Mouse (Mus musculus) hindbrain, embryonic 14.5 days (tissue): ENCODE data around the gene Dnajb8. TPM values are rescaled to one million over a fixed set of nuclear protein-coding genes. Genes with fewer than 3 reads are reported as not detected.

Experiments used
- ATAC-seq: fragments of 200-750 bp; cut with Nextera tagmentation; 2 replicates; pipeline ENCODE4 v1.8.0; 2017; ENCODE audit warnings: moderate number of reproducible peaks, mild to moderate bottlenecking, moderate TSS enrichment, moderate library complexity; ENCODE audit not compliant: low FRiP score
- DNase-seq: peaks from one replicate; pipeline ENCODE4 v3.0.0-alpha.2; 2015; ENCODE audit warnings: low spot score
- H3K27ac ChIP-seq: fragments of 300-500 bp; sonication (generic); 2 replicates; pipeline ENCODE4 v1.5.1; 2014; ENCODE audit warnings: mild to moderate bottlenecking, moderate library complexity
- H3K27me3 ChIP-seq: fragments of 300-500 bp; sonication (generic); 2 replicates; pipeline ENCODE4 v1.6.1; 2014; ENCODE audit warnings: mild to moderate bottlenecking, low read length, mixed read lengths; ENCODE audit not compliant: control insufficient read depth, insufficient read depth
- H3K36me3 ChIP-seq: fragments of 300-500 bp; sonication (generic); replicated peaks from 2 replicates; pipeline ENCODE4 v1.6.1; 2014; ENCODE audit not compliant: control insufficient read depth, insufficient read depth
- H3K4me1 ChIP-seq: fragments of 300-500 bp; sonication (generic); replicated peaks from 2 replicates; pipeline ENCODE4 v1.6.1; 2014; ENCODE audit warnings: antibody characterized with exemption, low read length, mixed read lengths; ENCODE audit not compliant: control insufficient read depth, insufficient read depth
- H3K4me2 ChIP-seq: fragments of 300-500 bp; sonication (generic); replicated peaks from 2 replicates; pipeline ENCODE4 v1.6.1; 2014; ENCODE audit warnings: mild to moderate bottlenecking, moderate library complexity
- H3K4me3 ChIP-seq: fragments of 300-500 bp; sonication (generic); replicated peaks from 2 replicates; pipeline ENCODE4 v1.5.1; 2014; ENCODE audit warnings: mild to moderate bottlenecking, low read length
- H3K9ac ChIP-seq: fragments of 300-500 bp; sonication (generic); 2 replicates; pipeline ENCODE4 v1.6.1; 2014
- H3K9me3 ChIP-seq: fragments of 300-500 bp; sonication (generic); 2 replicates; pipeline ENCODE4 v1.6.1; 2016; ENCODE audit warnings: low read length; ENCODE audit not compliant: control insufficient read depth
- WGBS: fragments of 180-500 bp; shearing (Covaris S2); extraction: QIAGEN DNeasy Blood & Tissue Kit; methylation state at CpG from one replicate; pipeline ENCODE4 v1.1.7; 2014; 5-methylcytosine and 5-hydroxymethylcytosine counted together
- polyA plus RNA-seq: library from polyadenylated mRNA; unstranded; fragments of >200 nt; fragmentation: Nextera tagmentation; extraction: Ambion mirVana; gene quantifications from 2 replicates; pipeline ENCODE4 v1.2.1, GENCODE M21; 2014

Gene Dnajb8
- not detected in 2 replicates for polyA plus RNA-seq

DNA sequence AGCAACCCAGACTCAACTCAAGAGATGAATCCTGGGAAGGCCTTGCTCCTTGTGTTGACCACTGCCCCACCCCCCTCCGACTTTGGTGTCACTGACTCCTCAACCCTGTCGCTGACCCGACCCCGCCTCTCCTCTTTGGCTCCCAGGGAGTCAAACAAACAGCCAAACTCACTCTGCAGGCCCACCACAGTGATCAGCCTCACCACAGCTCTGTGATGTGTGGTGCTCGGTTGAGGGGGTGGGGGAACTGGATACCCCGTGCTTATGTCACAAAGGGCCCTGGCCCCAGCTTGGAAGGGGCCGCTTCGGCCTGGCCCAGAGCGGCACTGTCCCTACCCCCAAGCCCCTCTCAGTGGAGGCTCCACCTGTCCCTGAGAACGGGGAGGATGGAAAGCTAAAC lies at the start of gene Dnajb8:
TSS of gene Dnajb8 (plus strand) at position 301 of the 400 bp plus-strand sequence.
- H3K27ac ChIP-seq, result no peak within 1 kb of the TSS
- no peak within 1 kb of the TSS for H3K9ac ChIP-seq
- WGBS, result 41% methylated on average over 10 of the region's 10 CpGs
- no peaks in the 10 kb centered on the region for H3K36me3 ChIP-seq
- H3K4me1 ChIP-seq, result peaks cover 5% of the 10 kb centered on the region; the same call in 1 of the 2 replicates
- no peaks in the 10 kb centered on the region for H3K27me3 ChIP-seq
- no peak within 1 kb of the TSS for H3K4me2 ChIP-seq
- DNase-seq (no peak), ATAC-seq (no peak)
- no peak within 1 kb of the TSS for H3K4me3 ChIP-seq
- H3K9me3 ChIP-seq, result no peaks in the 10 kb centered on the region

GRCm38 (mm10) chr6:88174191-88174590 lies 47.9 kb upstream of the Dnajb8 start:
- H3K36me3 ChIP-seq, result no peaks in the 10 kb centered on the region
- WGBS, result 98% methylated on average over 3 of the region's 3 CpGs
- H3K9ac ChIP-seq, result no peak overlapping the region
- no peak overlapping the region for H3K4me3 ChIP-seq
- H3K4me2 ChIP-seq, result no peak overlapping the region
- H3K27me3 ChIP-seq, result no peaks in the 10 kb centered on the region
- DNase-seq, result no peak
- H3K9me3 ChIP-seq, result no peaks in the 10 kb centered on the region; the same call in 1 of the 2 replicates
- ATAC-seq, result no peak
- no peak overlapping the region for H3K27ac ChIP-seq
- no peaks in the 10 kb centered on the region for H3K4me1 ChIP-seq

- ATAC-seq (no peak), DNase-seq (no peak)
- no peak overlapping the region for H3K9ac ChIP-seq
- H3K9me3 ChIP-seq, result no peaks in the 10 kb centered on the region; the same call in 1 of the 2 replicates
- H3K4me1 ChIP-seq, result no peaks in the 10 kb centered on the region
- H3K4me3 ChIP-seq, result no peak overlapping the region
- H3K27me3 ChIP-seq, result no peaks in the 10 kb centered on the region
- no peak overlapping the region for H3K4me2 ChIP-seq
- no peaks in the 10 kb centered on the region for H3K36me3 ChIP-seq
- WGBS, result 92% methylated on average over 2 of the region's 2 CpGs
- H3K27ac ChIP-seq, result no peak overlapping the region
Observed at GRCm38 (mm10) chr6:88174676-88175075, 47.4 kb upstream of the Dnajb8 start.

DNA sequence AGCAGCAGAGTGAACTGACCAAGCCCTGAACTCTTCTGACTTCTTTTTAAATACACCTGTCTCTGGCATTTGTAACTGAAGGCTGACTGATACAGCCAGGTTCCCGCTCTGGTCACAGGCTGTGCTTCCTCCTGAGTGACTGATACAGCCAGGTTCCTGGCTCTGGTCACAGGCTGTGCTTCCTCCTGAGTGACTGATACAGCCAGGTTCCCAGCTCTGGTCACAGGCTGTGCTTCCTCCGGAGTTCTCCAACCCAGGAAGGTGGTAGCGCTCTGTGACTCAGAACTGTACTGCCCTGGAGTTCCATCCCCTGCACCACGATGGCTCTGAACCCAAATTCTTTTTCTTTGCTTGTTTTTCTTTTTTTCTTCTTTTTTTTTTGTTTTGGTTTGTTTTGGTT lies 37.4 kb upstream of the Dnajb8 start:
- H3K9me3 ChIP-seq, result no peaks in the 10 kb centered on the region
- 71% methylated on average over 4 of the region's 4 CpGs for WGBS
- no peak for ATAC-seq

GRCm38 (mm10) chr6:88188148-88188547 lies 33.9 kb upstream of the Dnajb8 start:
- Histone ChIP-seq H3K9ac (no peak overlapping the region), H3K4me1 (peaks cover 9% of the 10 kb centered on the region), H3K27ac (no peak overlapping the region), H3K4me3 (no peak overlapping the region), H3K9me3 (no peaks in the 10 kb centered on the region), H3K36me3 (no peaks in the 10 kb centered on the region), H3K4me2 (no peak overlapping the region), H3K27me3 (peaks cover 65% of the 10 kb centered on the region)
- no peak for ATAC-seq
- WGBS, result 79% methylated on average over 6 of the region's 6 CpGs
- DNase-seq, result no peak

More for the DNA sequence above, 37.4 kb upstream of the Dnajb8 start:
- 0 out of 2 replicates have a peak, but pooled peaks cover 4% of the 10 kb centered on the region for H3K4me1 ChIP-seq
- no peaks in the 10 kb centered on the region for H3K36me3 ChIP-seq
- H3K27me3 ChIP-seq, result peaks cover 30% of the 10 kb centered on the region
- no peak overlapping the region for H3K27ac ChIP-seq
- H3K4me3 ChIP-seq, result no peak overlapping the region
- no peak overlapping the region for H3K9ac ChIP-seq
- DNase-seq, result no peak
- no peak overlapping the region for H3K4me2 ChIP-seq

- ATAC-seq, result peak; percentile 80
Observed at GRCm38 (mm10) chr6:88189312-88190042, 32.6 kb upstream of the Dnajb8 start.

DNA sequence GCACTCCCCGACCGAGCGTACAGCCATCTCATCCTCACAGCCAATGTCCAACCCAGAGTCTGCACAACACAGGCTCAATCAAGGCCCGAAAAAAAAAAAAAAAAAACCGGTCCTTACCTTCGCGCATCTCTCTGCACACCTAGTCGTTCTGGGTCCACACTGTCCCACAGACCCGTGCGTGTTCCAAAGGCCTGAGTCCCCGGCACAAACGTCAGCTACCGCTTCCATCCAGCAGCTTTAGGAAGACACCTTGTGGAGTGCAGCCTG lies 32.1 kb upstream of the Dnajb8 start:
- H3K36me3 ChIP-seq, result no peaks in the 10 kb centered on the region
- peaks cover 79% of the 10 kb centered on the region for H3K27me3 ChIP-seq
- no peak for ATAC-seq
- peak overlapping the region; percentile 60; the same call in 1 of the 2 replicates for H3K27ac ChIP-seq
- peak overlapping the region; percentile 74 for H3K4me2 ChIP-seq
- 2% methylated on average over 13 of the region's 13 CpGs for WGBS
- no peaks in the 10 kb centered on the region for H3K9me3 ChIP-seq
- peak overlapping the region; percentile 42 for H3K4me3 ChIP-seq
- peaks cover 16% of the 10 kb centered on the region for H3K4me1 ChIP-seq
- H3K9ac ChIP-seq, result peak overlapping the region; percentile 16; the same call in 1 of the 2 replicates
- no peak for DNase-seq

More at GRCm38 (mm10) chr6:88189312-88190042, 32.6 kb upstream of the Dnajb8 start:
- H3K4me3 ChIP-seq, result peak overlapping the region; percentile 42
- 2% methylated on average over 56 of the region's 56 CpGs for WGBS
- H3K4me1 ChIP-seq, result peaks cover 16% of the 10 kb centered on the region
- peaks cover 76% of the 10 kb centered on the region for H3K27me3 ChIP-seq
- no peaks in the 10 kb centered on the region for H3K36me3 ChIP-seq
- H3K27ac ChIP-seq, result peak overlapping the region; percentile 60; the same call in 1 of the 2 replicates
- H3K4me2 ChIP-seq, result peak overlapping the region; percentile 74
- H3K9ac ChIP-seq, result peak overlapping the region; percentile 16; the same call in 1 of the 2 replicates
- H3K9me3 ChIP-seq, result no peaks in the 10 kb centered on the region
- DNase-seq, result peak; percentile 83

DNA sequence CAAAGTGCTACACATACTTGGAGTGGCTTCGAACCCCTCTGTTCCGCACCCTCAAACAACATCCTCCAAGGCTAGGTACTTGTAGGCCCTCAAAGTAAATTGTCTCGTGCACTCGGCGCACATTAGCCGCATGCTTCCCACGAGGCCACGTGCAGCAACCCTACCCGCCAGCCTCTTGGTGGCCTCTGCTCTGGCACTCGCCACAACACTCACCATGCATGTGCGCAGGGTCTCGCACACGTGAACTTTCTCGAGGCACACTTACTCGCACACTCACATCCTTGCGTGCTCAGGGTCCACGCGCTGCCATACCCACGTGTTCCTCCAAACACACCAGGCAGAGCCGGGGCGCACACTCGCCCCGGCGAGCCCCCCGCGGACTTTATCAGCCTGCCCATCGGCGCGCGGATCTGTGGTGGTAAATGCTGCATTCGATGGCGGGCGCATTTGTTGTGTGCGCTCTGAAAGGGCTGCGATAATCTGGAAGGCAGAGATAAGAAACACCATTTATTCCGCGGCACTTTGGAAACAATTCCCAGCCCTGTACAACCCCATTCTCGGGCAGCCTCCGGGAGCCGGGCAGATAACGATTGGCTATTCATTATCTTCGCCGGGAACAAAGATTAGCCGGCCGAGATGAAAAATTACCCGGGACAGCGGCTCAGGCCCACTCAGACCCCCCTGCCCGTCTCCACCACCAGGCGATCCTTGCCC lies 31.6 kb upstream of the Dnajb8 start:
- Histone ChIP-seq H3K4me1 (peaks cover 16% of the 10 kb centered on the region), H3K27ac (peak overlapping the region; percentile 60), H3K4me2 (peak overlapping the region; percentile 74), H3K4me3 (peak overlapping the region; percentile 42), H3K9me3 (no peaks in the 10 kb centered on the region), H3K27me3 (peaks cover 84% of the 10 kb centered on the region), H3K36me3 (no peaks in the 10 kb centered on the region), H3K9ac (no peak overlapping the region; the same call in 1 of the 2 replicates)
- WGBS, result 1% methylated on average over 49 of the region's 49 CpGs
- ATAC-seq, result no peak
- no peak for DNase-seq

DNA sequence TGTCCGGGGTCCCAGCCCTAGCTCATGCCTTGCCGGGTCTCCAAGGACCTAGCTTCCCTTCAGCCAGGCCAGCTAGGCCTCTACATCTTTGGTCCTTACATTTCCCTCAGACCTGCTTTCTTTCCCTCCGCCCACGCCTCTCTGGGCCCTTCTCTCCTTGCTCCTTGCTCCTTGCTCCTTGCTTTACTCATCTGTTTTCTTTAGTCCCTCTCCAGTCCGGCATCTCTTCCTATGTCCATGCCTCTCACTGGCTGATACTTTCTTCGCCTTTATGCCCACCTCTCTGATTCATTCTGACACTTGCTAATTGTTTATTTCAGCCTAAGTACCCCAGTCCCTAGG lies 31.1 kb upstream of the Dnajb8 start:
- DNase-seq, result no peak
- no peak overlapping the region for H3K9ac ChIP-seq
- peak overlapping the region; percentile 51 for H3K27ac ChIP-seq
- WGBS, result 15% methylated on average over 6 of the region's 6 CpGs
- no peak overlapping the region for H3K4me3 ChIP-seq
- no peak overlapping the region for H3K4me2 ChIP-seq
- H3K9me3 ChIP-seq, result no peaks in the 10 kb centered on the region
- H3K36me3 ChIP-seq, result no peaks in the 10 kb centered on the region
- no peak for ATAC-seq
- peaks cover 89% of the 10 kb centered on the region for H3K27me3 ChIP-seq
- H3K4me1 ChIP-seq, result peaks cover 16% of the 10 kb centered on the region
